Mouse (Mus musculus) lung, adult 2 months (tissue): ENCODE results near the gene Hs1bp3. TPM values are rescaled to one million over a fixed set of nuclear protein-coding genes. Genes with fewer than 3 reads are reported as not detected.

Source experiments
- DNase-seq: peaks from one replicate; pipeline ENCODE4 v3.0.0; 2022
- H3K4me1 ChIP-seq: fragments of 200-500 bp; 2 replicates; pipeline ENCODE4 v1.6.1; 2011; ENCODE audit warnings: low read length; ENCODE audit not compliant: control insufficient read depth, insufficient read depth
- H3K4me3 ChIP-seq: fragments of 200-500 bp; replicated peaks from 2 replicates; pipeline ENCODE3; 2011; ENCODE audit warnings: low read depth, mild to moderate bottlenecking, control low read depth, low read length; ENCODE audit errors: extremely low read depth
- CTCF ChIP-seq: fragments of 200-500 bp; IDR thresholded peaks from 2 replicates; pipeline ENCODE4 v1.5.1; 2011; ENCODE audit warnings: mild to moderate bottlenecking, low read length, control low read depth; ENCODE audit not compliant: insufficient read depth
- POLR2A ChIP-seq: fragments of 200-500 bp; IDR thresholded peaks from 2 replicates; pipeline ENCODE4 v1.6.1; 2011; ENCODE audit warnings: low read depth, mild to moderate bottlenecking, control low read depth, low read length, borderline replicate concordance; ENCODE audit errors: extremely low read depth
- WGBS: fragments of 180-500 bp; shearing (Covaris S2); methylation state at CpG from one replicate; pipeline ENCODE4 v1.1.7; 2018; 5-methylcytosine and 5-hydroxymethylcytosine counted together
- polyA plus RNA-seq: library from polyadenylated mRNA; depleted of rRNA; stranded (reverse); fragments of >200 nt; gene quantifications from 2 replicates; pipeline ENCODE4 v1.2.3, GENCODE M21; 2012

Gene Hs1bp3
- polyA plus RNA-seq, 1 experiment = 25.8 TPM

GRCm38 (mm10) chr12:8289499-8289898, 23.7 kb upstream of the Hs1bp3 start:
- Histone ChIP-seq H3K4me1 (no peaks in the 10 kb centered on the region), H3K4me3 (no peak overlapping the region)
- 91% methylated on average over 8 of the region's 8 CpGs for WGBS
- no peak for DNase-seq
- TF ChIP-seq CTCF (no peak), POLR2A (no peak)

GRCm38 (mm10) chr12:8291157-8291853, 21.9 kb upstream of the Hs1bp3 start:
- no peak overlapping the region for H3K4me3 ChIP-seq
- TF ChIP-seq CTCF = no peak
- no peak for TF ChIP-seq POLR2A
- no peaks in the 10 kb centered on the region for H3K4me1 ChIP-seq
- 71% methylated on average over 15 of the region's 15 CpGs for WGBS
- DNase-seq = no peak

- no peak for DNase-seq
- H3K4me1 ChIP-seq = peaks cover 5% of the 10 kb centered on the region
- 37% methylated on average over 6 of the region's 6 CpGs for WGBS
- H3K4me3 ChIP-seq = no peak overlapping the region
- TF ChIP-seq POLR2A (no peak), CTCF (no peak)
These were observed 17.8 kb upstream of the Hs1bp3 start for GRCm38 (mm10) chr12:8295307-8295913.

- no peak for TF ChIP-seq CTCF
- TF ChIP-seq POLR2A = no peak
- no peak for DNase-seq
- H3K4me1 ChIP-seq = peaks cover 5% of the 10 kb centered on the region
- no peak overlapping the region for H3K4me3 ChIP-seq
- WGBS = 77% methylated on average over 2 of the region's 2 CpGs
These were observed 17.1 kb upstream of the Hs1bp3 start for GRCm38 (mm10) chr12:8296154-8296553.

- 11% methylated on average over 34 of the region's 34 CpGs for WGBS
- no peak overlapping the region for H3K4me3 ChIP-seq
- H3K4me1 ChIP-seq = peaks cover 5% of the 10 kb centered on the region
- TF ChIP-seq POLR2A (no peak), CTCF (no peak)
- DNase-seq = no peak
These were observed 15.5 kb upstream of the Hs1bp3 start for GRCm38 (mm10) chr12:8297586-8298214.

GRCm38 (mm10) chr12:8298361-8299142, 14.7 kb upstream of the Hs1bp3 start:
- no peak for DNase-seq
- Histone ChIP-seq H3K4me1 (peaks cover 5% of the 10 kb centered on the region), H3K4me3 (no peak overlapping the region)
- WGBS = 2% methylated on average over 85 of the region's 85 CpGs
- no peak for TF ChIP-seq POLR2A
- no peak for TF ChIP-seq CTCF

- DNase-seq = no peak
- WGBS = 17% methylated on average over 34 of the region's 34 CpGs
- no peak overlapping the region for H3K4me3 ChIP-seq
- no peak for TF ChIP-seq POLR2A
- H3K4me1 ChIP-seq = peaks cover 5% of the 10 kb centered on the region
These were observed 13.8 kb upstream of the Hs1bp3 start for GRCm38 (mm10) chr12:8299143-8300110.

GRCm38 (mm10) chr12:8300111-8300480, 13.1 kb upstream of the Hs1bp3 start:
- Histone ChIP-seq H3K4me1 (peaks cover 5% of the 10 kb centered on the region), H3K4me3 (no peak overlapping the region)
- no peak for TF ChIP-seq CTCF
- DNase-seq = no peak
- WGBS = 53% methylated on average over 10 of the region's 10 CpGs
